Mouse (Mus musculus) ES-E14 (cell line): Measurements from ENCODE around the gene H2afj. TPM values are rescaled to one million over a fixed set of nuclear protein-coding genes. Genes with fewer than 3 reads are reported as not detected.
A peak's percentile ranks its signal among the peaks of the same experiment; 100 is the strongest.

Experiments
- DNase-seq: peaks from one replicate; pipeline ENCODE4 v3.0.0-alpha.2; 2013; ENCODE audit warnings: low read depth, low spot score
- H3K27ac ChIP-seq: 2 replicates; pipeline ENCODE4 v1.5.1; 2012; ENCODE audit warnings: low read depth, mild to moderate bottlenecking, low read length, moderate library complexity, mixed read lengths; ENCODE audit not compliant: poor library complexity, insufficient read depth, severe bottlenecking
- H3K36me3 ChIP-seq: 2 replicates; pipeline ENCODE4 v1.6.1; 2012; ENCODE audit warnings: mild to moderate bottlenecking, low read length, moderate library complexity, mixed read lengths; ENCODE audit not compliant: control insufficient read depth, poor library complexity, insufficient read depth, severe bottlenecking
- H3K4me1 ChIP-seq, 2 experiments: fragments of 150-350 bp in 1 of 2; sonication (generic) in 1 of 2; 2 replicates each; pipeline ENCODE4 v1.6.1; 2012; ENCODE audit warnings: low read length in 2 of 2, mild to moderate bottlenecking in 1 of 2, mixed read lengths in 1 of 2; ENCODE audit not compliant: control insufficient read depth in 2 of 2, insufficient read depth in 2 of 2, poor library complexity in 1 of 2
- H3K4me3 ChIP-seq, 2 experiments: fragments of 150-350 bp in 1 of 2; sonication (generic) in 1 of 2; 2 replicates each; pipeline ENCODE4 v1.5.1; 2012; ENCODE audit warnings: low read length in 2 of 2, low read depth in 1 of 2, mild to moderate bottlenecking in 1 of 2, mixed read lengths in 1 of 2; ENCODE audit not compliant: insufficient read depth in 1 of 2, poor library complexity in 1 of 2, severe bottlenecking in 1 of 2
- H3K9ac ChIP-seq: 2 replicates; pipeline ENCODE4 v1.6.1; 2012; ENCODE audit warnings: low read depth, mild to moderate bottlenecking, low read length, mixed read lengths; ENCODE audit not compliant: poor library complexity, insufficient read depth, severe bottlenecking
- H3K9me3 ChIP-seq: fragments of 150-350 bp; sonication (generic); 2 replicates; pipeline ENCODE4 v1.6.1; 2012; ENCODE audit warnings: low read depth, mild to moderate bottlenecking, low read length; ENCODE audit not compliant: control insufficient read depth, insufficient read depth
- CHD2 ChIP-seq: IDR thresholded peaks from 2 replicates; pipeline ENCODE4 v1.6.1; 2014; ENCODE audit warnings: mild to moderate bottlenecking, low read depth, low read length, inconsistent platforms
- HCFC1 ChIP-seq: IDR thresholded peaks from 2 replicates; pipeline ENCODE4 v1.6.1; 2012; ENCODE audit warnings: low read length, inconsistent platforms, borderline replicate concordance; ENCODE audit not compliant: insufficient read depth
- MAFK ChIP-seq: IDR thresholded peaks from 2 replicates; pipeline ENCODE4 v1.6.1; 2014; ENCODE audit warnings: mild to moderate bottlenecking, low read depth, low read length, inconsistent platforms; ENCODE audit not compliant: insufficient read depth
- ZC3H11A ChIP-seq: IDR thresholded peaks from 2 replicates; pipeline ENCODE4 v1.6.1; 2012; ENCODE audit warnings: low read depth, mild to moderate bottlenecking, inconsistent platforms, low read length, borderline replicate concordance
- ZNF384 ChIP-seq: IDR thresholded peaks from 2 replicates; pipeline ENCODE4 v1.6.1; 2012; ENCODE audit warnings: low read depth, low read length, inconsistent platforms
- in situ Hi-C, 2 experiments: fragments of 600-800 bp; cut with MboI; formaldehyde crosslinking; loops; one replicate each; pipeline ENCODE4 v1.15.1; 2025; ENCODE audit warnings: low sequenced_read_pairs in 2 of 2, inconsistent platforms in 1 of 2; ENCODE audit not compliant: unreplicated experiment in 2 of 2
- total RNA-seq: library from RNA; depleted of rRNA; stranded (reverse); fragments of 300-350 nt; gene quantifications from 2 replicates; pipeline ENCODE4 v1.2.3, GENCODE M21; 2012; rRNA removed

Gene H2afj
- 185 and 274 TPM in 2 replicates for total RNA-seq

DNA sequence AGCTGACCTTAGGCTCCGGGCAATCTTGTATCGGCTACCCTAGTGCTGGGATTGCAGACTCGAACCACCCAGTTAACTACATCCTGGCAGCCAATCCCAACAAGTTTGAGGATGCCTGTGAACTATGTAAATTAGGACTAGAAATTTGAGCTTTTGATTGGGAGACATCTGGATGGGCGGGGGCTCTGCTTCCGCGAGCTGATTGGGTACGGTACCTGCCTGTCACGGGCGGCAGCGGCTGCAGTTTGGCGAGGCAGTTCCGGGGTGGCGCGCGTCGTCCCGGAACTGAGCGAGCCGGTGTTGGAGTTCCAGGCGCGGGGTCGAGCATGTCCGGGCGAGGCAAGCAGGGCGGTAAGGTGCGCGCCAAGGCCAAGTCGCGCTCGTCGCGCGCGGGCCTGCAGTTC is at the start of gene H2afj:
Gene H2afj, plus strand, starts transcription at position 231 of the 404 bp plus-strand sequence.
- peaks cover 8% of the 10 kb centered on the region for H3K36me3 ChIP-seq
- peak within 1 kb of the TSS; percentile 93 for H3K9ac ChIP-seq
- DNase-seq: peak; percentile 93
- H3K4me1 ChIP-seq: peaks cover 3 to 17% of the 10 kb centered on the region in 2 experiments; a peak in 2 of 4 replicates
- in situ Hi-C loops: no loop called here
- peak within 1 kb of the TSS; percentile 80 to 98 for H3K4me3 ChIP-seq
- H3K9me3 ChIP-seq: no peaks in the 10 kb centered on the region
- TF ChIP-seq CHD2: peak; percentile 86
- no peak for TF ChIP-seq ZC3H11A
- H3K27ac ChIP-seq: peak within 1 kb of the TSS; percentile 83

DNA sequence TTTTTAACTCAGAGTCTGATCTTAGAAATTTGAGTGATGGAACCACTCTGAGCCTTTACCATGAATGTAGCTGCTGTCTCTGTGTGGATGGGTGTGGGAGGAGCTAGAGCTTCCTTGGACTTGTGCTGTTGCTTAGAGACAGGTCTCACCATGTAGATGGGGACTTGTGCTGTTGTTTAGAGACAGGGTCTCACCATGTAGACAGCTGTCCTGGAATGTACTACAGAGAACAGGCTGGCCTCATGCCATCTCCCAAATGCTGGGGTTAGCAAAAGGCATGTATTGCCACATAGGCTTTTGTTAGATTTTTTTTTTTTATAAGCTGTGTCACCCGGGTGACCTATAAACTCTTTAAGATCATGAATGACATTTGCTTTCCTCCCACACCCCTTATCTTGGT is 44.1 kb upstream of the H2afj start:
- in situ Hi-C loops: no loop called here
- no peaks in the 10 kb centered on the region for H3K9me3 ChIP-seq
- TF ChIP-seq ZNF384 (no peak), HCFC1 (no peak), MAFK (no peak)
- H3K4me1 ChIP-seq: no peaks in the 10 kb centered on the region
- no peak overlapping the region for H3K4me3 ChIP-seq
- no peak overlapping the region for H3K9ac ChIP-seq
- no peaks in the 10 kb centered on the region for H3K36me3 ChIP-seq
- no peak overlapping the region for H3K27ac ChIP-seq
- DNase-seq: no peak

DNA sequence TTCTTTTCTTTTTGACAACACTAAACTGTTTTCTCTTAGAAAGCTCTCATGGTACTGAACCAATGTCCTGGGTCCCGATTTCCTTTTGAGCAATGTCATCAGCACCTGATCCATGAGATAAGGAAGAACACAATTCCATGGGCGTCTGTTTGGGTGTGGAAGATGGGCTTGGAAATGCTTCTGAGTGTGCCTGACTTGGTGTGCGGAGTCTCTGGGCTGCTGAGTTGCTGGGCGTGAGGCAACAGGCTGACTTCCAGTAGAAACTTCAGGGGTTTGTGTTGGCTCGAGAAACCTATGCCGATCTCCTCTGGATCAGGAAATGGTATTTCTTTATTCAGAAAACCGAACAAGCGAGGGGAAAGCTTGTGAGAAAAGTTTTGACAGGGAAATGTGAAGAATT is 38.9 kb upstream of the H2afj start:
- Histone ChIP-seq H3K4me1 (no peaks in the 10 kb centered on the region), H3K36me3 (no peaks in the 10 kb centered on the region), H3K27ac (no peak overlapping the region), H3K9me3 (no peaks in the 10 kb centered on the region), H3K4me3 (no peak overlapping the region), H3K9ac (no peak overlapping the region)
- TF ChIP-seq ZNF384 (no peak), HCFC1 (no peak), ZC3H11A (no peak), MAFK (no peak), CHD2 (no peak)
- in situ Hi-C loops: no loop called here
- DNase-seq: no peak

DNA sequence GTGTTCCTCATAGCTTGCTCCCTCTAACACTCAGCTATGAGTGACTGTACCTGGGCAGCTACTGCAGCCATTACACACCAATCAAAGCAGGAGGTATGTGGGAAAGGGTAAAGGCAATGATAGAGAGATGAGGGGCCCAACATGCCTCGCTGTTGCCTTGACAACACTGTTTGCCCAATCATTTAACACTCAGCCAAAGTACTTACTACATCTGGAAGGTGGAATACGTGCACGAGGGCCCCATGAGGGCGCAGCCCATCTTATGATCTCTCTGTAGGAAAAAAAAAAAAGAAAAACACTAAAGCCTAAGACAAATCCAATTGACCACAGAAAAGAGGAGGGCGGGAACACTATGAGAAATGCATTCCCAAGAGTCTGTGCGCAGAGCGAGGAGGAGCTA is 38.2 kb upstream of the H2afj start:
- Histone ChIP-seq H3K36me3 (no peaks in the 10 kb centered on the region), H3K27ac (no peak overlapping the region), H3K4me3 (no peak overlapping the region), H3K9ac (no peak overlapping the region), H3K4me1 (no peaks in the 10 kb centered on the region), H3K9me3 (no peaks in the 10 kb centered on the region)
- in situ Hi-C loops: no loop called here
- no peak for DNase-seq
- TF ChIP-seq CHD2: no peak
- no peak for TF ChIP-seq HCFC1

DNA sequence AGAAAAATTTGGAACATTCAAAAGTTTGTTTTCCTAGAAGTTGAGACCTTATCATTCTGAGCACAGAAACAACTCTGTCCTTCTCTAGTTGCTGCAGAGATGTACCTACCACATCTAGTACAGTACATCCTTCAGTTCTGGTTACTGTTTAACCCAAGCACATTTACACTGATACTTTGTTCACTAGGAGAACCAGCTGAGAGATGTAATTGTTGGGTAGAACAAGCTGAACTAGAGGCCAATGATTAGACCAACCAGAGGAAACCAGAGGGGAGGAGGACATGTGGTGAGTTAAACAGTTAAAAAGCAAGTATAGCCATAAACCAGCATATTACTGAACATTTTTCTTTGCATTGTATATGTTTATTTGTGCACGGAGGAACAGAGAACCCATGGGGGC is 31.7 kb upstream of the H2afj start:
- Histone ChIP-seq H3K9ac (no peak overlapping the region), H3K27ac (no peak overlapping the region), H3K4me1 (no peaks in the 10 kb centered on the region), H3K36me3 (no peaks in the 10 kb centered on the region), H3K9me3 (no peaks in the 10 kb centered on the region), H3K4me3 (no peak overlapping the region)
- in situ Hi-C loops: no loop called here
- no peak for TF ChIP-seq HCFC1
- no peak for TF ChIP-seq ZC3H11A
- no peak for TF ChIP-seq ZNF384
- no peak for TF ChIP-seq CHD2
- no peak for TF ChIP-seq MAFK
- DNase-seq: no peak
